In genomic region chr4:129782857-129783331, GRCm38 (mm10) we compare ENCODE assay signal across 8 mouse cellular contexts. TPM values are rescaled to one million over a fixed set of nuclear protein-coding genes. Genes with fewer than 3 reads are reported as not detected.
DNase-seq lines count a peak whose midpoint lies in the region; ATAC-seq and TF ChIP-seq lines count a peak whose summit lies in the region.

No protein-coding gene starts in this region.

- TF ChIP-seq CTCF in forebrain, postnatal 0 days (IDR thresholded peaks at IDR 0.05; ENCODE audit: low read depth): no peak

- H3K27ac ChIP-seq in heart, embryonic 13.5 days (replicated peaks): peak overlapping the region; percentile 71
- H3K27ac ChIP-seq in forebrain, postnatal 0 days (ENCODE audit: low read depth, low read length): no peak overlapping the region

- H3K9me3 ChIP-seq in heart, embryonic 13.5 days: no peaks in the 10 kb centered on the region
- no peaks in the 10 kb centered on the region for H3K9me3 ChIP-seq in forebrain, postnatal 0 days (ENCODE audit: low read length)

- H3K27me3 ChIP-seq in heart, embryonic 13.5 days (replicated peaks): no peaks in the 10 kb centered on the region
- no peaks in the 10 kb centered on the region for H3K27me3 ChIP-seq in forebrain, postnatal 0 days (ENCODE audit: insufficient read depth, low read length)

- peak overlapping the region; percentile 25; the same call in 1 of the 2 replicates for H3K9ac ChIP-seq in heart, embryonic 13.5 days
- H3K9ac ChIP-seq in forebrain, postnatal 0 days: no peak overlapping the region

- peaks cover 17% of the 10 kb centered on the region for H3K4me1 ChIP-seq in heart, embryonic 13.5 days
- H3K4me1 ChIP-seq in forebrain, postnatal 0 days (ENCODE audit: insufficient read depth): peaks cover 9% of the 10 kb centered on the region

- intact Hi-C loops in heart, postnatal 25 days (cut with DNase I): loop anchor here (10.0 kb wide), 1 partner anchor 62 kb away; no protein-coding TSS in a partner anchor

- no peak for DNase-seq in heart, postnatal 25 days (ENCODE audit: low spot score)
- DNase-seq in NIH3T3 (ENCODE audit: low read depth): peak; percentile 70
- DNase-seq in forebrain, postnatal 0 days: no peak
- no peak for DNase-seq in thymus, postnatal 25 days
- DNase-seq in layer of hippocampus, adult 11-12 months (ENCODE audit: low spot score): no peak
- no peak for DNase-seq in urinary bladder, postnatal 36 days (ENCODE audit: low spot score in 2 of 2)

- ATAC-seq in heart, embryonic 13.5 days (ENCODE audit: extremely low read depth, insufficient number of reproducible peaks, low FRiP score, low TSS enrichment): no peak
- peak; percentile 16; the same call in 1 of the 2 replicates for ATAC-seq in forebrain, postnatal 0 days
- ATAC-seq in megakaryocyte-erythroid progenitor cell, adult 5-6 weeks (replicated peaks; ENCODE audit: low FRiP score, low TSS enrichment, poor library complexity, severe bottlenecking): 0 out of 2 replicates have a peak, but pooled peaks have one; percentile 28

- 41% methylated on average over 3 of the region's 3 CpGs for WGBS in heart, embryonic 13.5 days
- 36% methylated on average over 3 of the region's 3 CpGs for WGBS in forebrain, postnatal 0 days

- no peaks in the 10 kb centered on the region for H3K36me3 ChIP-seq in heart, embryonic 13.5 days
- no peaks in the 10 kb centered on the region for H3K36me3 ChIP-seq in forebrain, postnatal 0 days (ENCODE audit: insufficient read depth)

- H3K4me3 ChIP-seq in heart, embryonic 13.5 days: no peak overlapping the region
- no peak overlapping the region for H3K4me3 ChIP-seq in forebrain, postnatal 0 days (ENCODE audit: low read depth, low read length)

- no peak overlapping the region for H3K4me2 ChIP-seq in heart, embryonic 13.5 days
- H3K4me2 ChIP-seq in forebrain, postnatal 0 days (ENCODE audit: low read depth): no peak overlapping the region

RNA-seq across cellular contexts. Expression of gene Ptp4a2, which starts 28.1 kb away (rescaled TPM):
- 326 and 374 TPM in 2 replicates for polyA plus RNA-seq in heart, embryonic 13.5 days (2015; fragmentation: Nextera tagmentation; extraction: Ambion mirVana)
- 100 to 1,000 TPM; 192 to 205 TPM for total RNA-seq in heart, postnatal 25 days (2021)
- 123 and 131 TPM in 2 replicates for total RNA-seq in forebrain, postnatal 0 days (2014; rRNA removed)
- polyA plus RNA-seq in forebrain, postnatal 0 days (2015; fragmentation: Nextera tagmentation; extraction: Ambion mirVana): 252 and 270 TPM in 2 replicates
- 168 and 313 TPM in 2 replicates for total RNA-seq in megakaryocyte-erythroid progenitor cell, adult 5-6 weeks (2014; fragmentation: Nextera tagmentation)
- 419 and 540 TPM in 2 replicates for total RNA-seq in megakaryocyte-erythroid progenitor cell, adult 5-6 weeks (2017)

RNA-seq across cellular contexts. Expression of gene Khdrbs1, which starts 40.8 kb away (rescaled TPM):
- polyA plus RNA-seq in heart, embryonic 13.5 days (2015; fragmentation: Nextera tagmentation; extraction: Ambion mirVana): 75.6 and 77.5 TPM in 2 replicates
- 10 to 100 TPM; 38.0 to 46.9 TPM for total RNA-seq in heart, postnatal 25 days (2021)
- 108 and 128 TPM in 2 replicates for total RNA-seq in forebrain, postnatal 0 days (2014; rRNA removed)
- polyA plus RNA-seq in forebrain, postnatal 0 days (2015; fragmentation: Nextera tagmentation; extraction: Ambion mirVana): 90.5 and 105 TPM in 2 replicates
- total RNA-seq in megakaryocyte-erythroid progenitor cell, adult 5-6 weeks (2014; fragmentation: Nextera tagmentation): 99.6 and 107 TPM in 2 replicates
- total RNA-seq in megakaryocyte-erythroid progenitor cell, adult 5-6 weeks (2017): 103 and 112 TPM in 2 replicates
